Mouse (Mus musculus): ENCODE measurements around the gene Tor1b. TPM values are rescaled to one million over a fixed set of nuclear protein-coding genes. Genes with fewer than 3 reads are reported as not detected.

The Tor1b gene
- polyA plus RNA-seq, 1 experiment = 41.7 TPM

GRCm38 (mm10) chr2:31006434-31006833 is 53.7 kb downstream of the Tor1b start:
- DNase-seq = peak; percentile 24
- Histone ChIP-seq H3K4me1 (replicated peaks; ENCODE audit: control insufficient read depth, insufficient read depth, low read length) (no peaks in the 10 kb centered on the region), H3K27ac (ENCODE audit: control insufficient read depth, insufficient read depth, low read length) (no peak overlapping the region), H3K36me3 (ENCODE audit: control insufficient read depth, insufficient read depth, low read length) (no peaks in the 10 kb centered on the region), H3K27me3 (ENCODE audit: control insufficient read depth, insufficient read depth, low read length) (no peaks in the 10 kb centered on the region), H3K4me3 (ENCODE audit: control insufficient read depth, insufficient read depth, low read length) (no peak overlapping the region)
- no peak for TF ChIP-seq CTCF (IDR thresholded peaks at IDR 0.05; ENCODE audit: borderline replicate concordance, control insufficient read depth, extremely low read depth, insufficient read depth, low read length, poor library complexity)
- TF ChIP-seq POLR2A (IDR thresholded peaks at IDR 0.05; ENCODE audit: control insufficient read depth, extremely low read depth, insufficient read depth, low read length, poor library complexity) = no peak
- WGBS = 58% methylated on average over 5 of the region's 5 CpGs

DNA sequence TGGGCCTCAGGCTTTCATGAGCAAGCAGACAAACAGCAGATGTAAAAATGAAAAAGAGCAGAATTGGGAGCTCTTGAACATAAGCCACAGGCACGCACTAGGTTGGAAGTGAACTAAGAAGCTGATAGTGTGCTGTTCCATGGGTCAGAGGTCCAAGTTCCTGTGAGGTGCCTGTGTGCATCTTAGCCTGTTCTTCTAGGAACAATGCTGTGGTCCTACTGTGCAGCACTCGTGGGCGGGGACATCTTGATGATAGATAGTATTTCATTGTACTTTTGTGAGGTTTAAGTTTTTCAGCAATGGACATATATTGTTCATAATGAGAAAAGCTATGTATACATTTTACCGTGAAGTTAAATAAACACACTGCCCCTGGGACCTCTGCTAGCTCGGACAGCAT is 54.4 kb downstream of the Tor1b start:
- TF ChIP-seq CTCF (IDR thresholded peaks at IDR 0.05; ENCODE audit: borderline replicate concordance, control insufficient read depth, extremely low read depth, insufficient read depth, low read length, poor library complexity) (no peak), POLR2A (IDR thresholded peaks at IDR 0.05; ENCODE audit: control insufficient read depth, extremely low read depth, insufficient read depth, low read length, poor library complexity) (no peak)
- Histone ChIP-seq H3K36me3 (ENCODE audit: control insufficient read depth, insufficient read depth, low read length) (no peaks in the 10 kb centered on the region), H3K27me3 (ENCODE audit: control insufficient read depth, insufficient read depth, low read length) (no peaks in the 10 kb centered on the region), H3K4me3 (ENCODE audit: control insufficient read depth, insufficient read depth, low read length) (no peak overlapping the region), H3K27ac (ENCODE audit: control insufficient read depth, insufficient read depth, low read length) (no peak overlapping the region), H3K4me1 (replicated peaks; ENCODE audit: control insufficient read depth, insufficient read depth, low read length) (no peaks in the 10 kb centered on the region)
- no peak for DNase-seq
- 94% methylated on average over 5 of the region's 5 CpGs for WGBS

Other genes with a start within 250 kb of the Tor1b start
- gene 1700001O22Rik, start 149.3 kb upstream of the Tor1b start, polyA plus RNA-seq (2012; rRNA removed) = 4.0 and 5.2 TPM in 2 replicates
- 30.5 and 33.9 TPM in 2 replicates for gene Ntmt1, start 145.1 kb upstream of the Tor1b start, polyA plus RNA-seq (2012; rRNA removed)
- gene Asb6, start 122.6 kb upstream of the Tor1b start, polyA plus RNA-seq (2012; rRNA removed) = 97.6 and 103 TPM in 2 replicates
- gene Prrx2, start 118.0 kb upstream of the Tor1b start, polyA plus RNA-seq (2012; rRNA removed) = 2.2 and 2.5 TPM in 2 replicates
- gene Ptges, start 23.1 kb upstream of the Tor1b start, polyA plus RNA-seq (2012; rRNA removed) = 10.1 and 12.3 TPM in 2 replicates
- gene Tor1a, start 15.0 kb downstream of the Tor1b start, polyA plus RNA-seq (2012; rRNA removed) = 61.1 and 65.7 TPM in 2 replicates
- gene BC005624, start 29.2 kb downstream of the Tor1b start, polyA plus RNA-seq (2012; rRNA removed) = 29.8 and 37.9 TPM in 2 replicates
- gene Usp20, start 29.3 kb downstream of the Tor1b start, polyA plus RNA-seq (2012; rRNA removed) = 21.0 and 24.9 TPM in 2 replicates
- 148 and 160 TPM in 2 replicates for gene Fnbp1, start 189.0 kb downstream of the Tor1b start, polyA plus RNA-seq (2012; rRNA removed)
- gene Gpr107, start 199.4 kb downstream of the Tor1b start, polyA plus RNA-seq (2012; rRNA removed) = 33.2 and 34.6 TPM in 2 replicates

Measured in thymus, adult 2 months (tissue).